Mouse (Mus musculus) heart, adult 2 months (tissue): ENCODE measurements around the gene Zbtb4.

Source experiments
- CTCF ChIP-seq: fragments of 200-600 bp; IDR thresholded peaks from 2 replicates; pipeline ENCODE4 v1.8.1; 2022; ENCODE audit warnings: antibody characterized with exemption, mild to moderate bottlenecking, moderate library complexity
- POLR2A ChIP-seq: fragments of 200-500 bp; IDR thresholded peaks from 2 replicates; pipeline ENCODE4 v1.6.1; 2011; ENCODE audit warnings: mild to moderate bottlenecking, low read depth, low read length, control low read depth; ENCODE audit not compliant: insufficient read depth

DNA sequence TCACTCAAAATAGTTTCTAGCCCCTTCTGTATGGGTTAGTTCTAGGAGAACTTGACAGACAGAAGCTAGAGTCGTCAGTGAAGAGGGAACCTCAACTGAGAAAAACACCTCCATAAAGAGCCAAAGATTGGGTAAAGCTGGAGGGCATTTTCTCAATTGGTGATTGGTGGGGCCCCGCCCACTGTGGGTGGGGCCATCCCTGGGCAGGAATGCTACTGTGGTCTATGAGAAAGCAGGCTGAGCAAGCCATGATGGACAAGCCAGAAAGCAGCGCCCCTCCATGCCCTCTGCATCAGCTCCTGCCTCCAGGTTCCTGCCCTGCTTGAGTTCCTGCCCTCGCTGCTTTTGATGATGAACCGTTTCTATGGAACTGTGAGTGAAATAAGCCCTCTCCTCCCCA lies 39.8 kb upstream of the Zbtb4 start:
- TF ChIP-seq CTCF (no peak), POLR2A (no peak)
